Mouse (Mus musculus) brain, embryonic 14.5 days (tissue): ENCODE measurements at regions not wholly inside any gene's neighbourhood (a gene's known extent, or its start where the extent isn't known, plus 50 kb on each side); places are given as distances from the start of the nearest gene placed in this dataset.

Experiments used
- CTCF ChIP-seq: fragments of 200-500 bp; IDR thresholded peaks from 2 replicates; pipeline ENCODE4 v1.5.1; 2012; ENCODE audit warnings: inconsistent platforms, mild to moderate bottlenecking, moderate library complexity, borderline replicate concordance; ENCODE audit not compliant: insufficient read depth, insufficient read length; ENCODE audit errors: extremely low read depth
- POLR2A ChIP-seq: fragments of 200-500 bp; IDR thresholded peaks from 2 replicates; pipeline ENCODE4 v1.6.1; 2012; ENCODE audit warnings: mild to moderate bottlenecking, inconsistent platforms, borderline replicate concordance; ENCODE audit not compliant: poor library complexity, insufficient read depth, insufficient read length, severe bottlenecking; ENCODE audit errors: extremely low read depth

- TF ChIP-seq CTCF (no peak), POLR2A (no peak)
Observed at GRCm38 (mm10) chr3:16482750-16483149, 476.5 kb upstream of the Gm5150 start.
